Mouse (Mus musculus) hindbrain, embryonic 12.5 days (tissue): Measurements from ENCODE around the gene Fezf2. TPM values are rescaled to one million over a fixed set of nuclear protein-coding genes. Genes with fewer than 3 reads are reported as not detected.

Experiments used
- ATAC-seq: fragments of 200-750 bp; cut with Nextera tagmentation; 2 replicates; pipeline ENCODE4 v1.8.0; 2017; ENCODE audit warnings: moderate TSS enrichment; ENCODE audit not compliant: low FRiP score
- H3K27ac ChIP-seq: fragments of 300-500 bp; sonication (generic); 2 replicates; pipeline ENCODE4 v1.5.1; 2016; ENCODE audit warnings: mild to moderate bottlenecking
- H3K27me3 ChIP-seq: fragments of 300-500 bp; sonication (generic); 2 replicates; pipeline ENCODE4 v1.6.1; 2016; ENCODE audit warnings: mild to moderate bottlenecking
- H3K36me3 ChIP-seq: fragments of 300-500 bp; sonication (generic); 2 replicates; pipeline ENCODE4 v1.6.1; 2016; ENCODE audit warnings: mild to moderate bottlenecking
- H3K4me1 ChIP-seq: fragments of 300-500 bp; sonication (generic); 2 replicates; pipeline ENCODE4 v1.6.1; 2016
- H3K4me2 ChIP-seq: fragments of 300-500 bp; sonication (generic); replicated peaks from 2 replicates; pipeline ENCODE4 v1.6.1; 2016; ENCODE audit warnings: mild to moderate bottlenecking
- H3K4me3 ChIP-seq: fragments of 300-500 bp; sonication (generic); 2 replicates; pipeline ENCODE4 v1.5.1; 2016; ENCODE audit warnings: mild to moderate bottlenecking
- H3K9ac ChIP-seq: fragments of 300-500 bp; sonication (generic); 2 replicates; pipeline ENCODE4 v1.6.1; 2016; ENCODE audit warnings: mild to moderate bottlenecking, moderate library complexity
- H3K9me3 ChIP-seq: fragments of 300-500 bp; sonication (generic); replicated peaks from 2 replicates; pipeline ENCODE4 v1.6.1; 2016; ENCODE audit warnings: mild to moderate bottlenecking
- WGBS: fragments of 180-500 bp; shearing (Covaris S2); methylation state at CpG from one replicate; pipeline ENCODE4 v1.1.7; 2016; 5-methylcytosine and 5-hydroxymethylcytosine counted together
- polyA plus RNA-seq: library from polyadenylated mRNA; unstranded; fragments of >200 nt; fragmentation: Nextera tagmentation; extraction: Ambion mirVana; gene quantifications from 2 replicates; pipeline ENCODE4 v1.2.1, GENCODE M21; 2016

Gene Fezf2
- polyA plus RNA-seq, 1 experiment from 2014 or later, result 0.63 TPM

GRCm38 (mm10) chr14:12299171-12299570 lies 48.8 kb downstream of the Fezf2 start:
- H3K36me3 ChIP-seq, result 0 out of 2 replicates have a peak, but pooled peaks cover 3% of the 10 kb centered on the region
- H3K4me2 ChIP-seq, result no peak overlapping the region
- no peak overlapping the region for H3K27ac ChIP-seq
- H3K4me1 ChIP-seq, result no peaks in the 10 kb centered on the region
- H3K27me3 ChIP-seq, result no peaks in the 10 kb centered on the region; the same call in 1 of the 2 replicates
- no peak overlapping the region for H3K9ac ChIP-seq
- no peak for ATAC-seq
- no peak overlapping the region for H3K4me3 ChIP-seq
- H3K9me3 ChIP-seq, result no peaks in the 10 kb centered on the region

GRCm38 (mm10) chr14:12296391-12296790 lies 51.6 kb downstream of the Fezf2 start:
- H3K4me2 ChIP-seq, result no peak overlapping the region
- H3K27ac ChIP-seq, result no peak overlapping the region
- H3K9me3 ChIP-seq, result no peaks in the 10 kb centered on the region
- no peak overlapping the region for H3K9ac ChIP-seq
- H3K4me1 ChIP-seq, result no peaks in the 10 kb centered on the region
- WGBS, result 93% methylated on average over 7 of the region's 7 CpGs
- no peak overlapping the region for H3K4me3 ChIP-seq
- H3K27me3 ChIP-seq, result no peaks in the 10 kb centered on the region; the same call in 1 of the 2 replicates
- 0 out of 2 replicates have a peak, but pooled peaks cover 3% of the 10 kb centered on the region for H3K36me3 ChIP-seq
- no peak for ATAC-seq

Other genes with a start within 250 kb of the Fezf2 start
- 0.12 TPM in 1 of 2 replicates, not detected in the other for gene Gm49355, start 64.2 kb downstream of the Fezf2 start, polyA plus RNA-seq
- 30.4 and 32.6 TPM in 2 replicates for gene 3830406C13Rik, start 64.0 kb downstream of the Fezf2 start, polyA plus RNA-seq